Mouse (Mus musculus) liver, embryonic 15.5 days (tissue): ENCODE measurements around the gene Phldb1. TPM values are rescaled to one million over a fixed set of nuclear protein-coding genes. Genes with fewer than 3 reads are reported as not detected.

Experiments used
- ATAC-seq: fragments of 200-750 bp; cut with Nextera tagmentation; 2 replicates; pipeline ENCODE4 v1.8.0; 2017; ENCODE audit warnings: moderate number of reproducible peaks, mild to moderate bottlenecking, moderate library complexity; ENCODE audit not compliant: insufficient read depth
- H3K27ac ChIP-seq: fragments of 300-500 bp; sonication (generic); replicated peaks from 2 replicates; pipeline ENCODE4 v1.5.1; 2015; ENCODE audit warnings: mild to moderate bottlenecking, inconsistent platforms
- H3K27me3 ChIP-seq: fragments of 300-500 bp; sonication (generic); 2 replicates; pipeline ENCODE4 v1.6.1; 2015; ENCODE audit warnings: mild to moderate bottlenecking, inconsistent platforms
- H3K36me3 ChIP-seq: fragments of 300-500 bp; sonication (generic); replicated peaks from 2 replicates; pipeline ENCODE4 v1.6.1; 2015; ENCODE audit warnings: moderate library complexity, mild to moderate bottlenecking, inconsistent platforms
- H3K4me1 ChIP-seq: fragments of 300-500 bp; sonication (generic); replicated peaks from 2 replicates; pipeline ENCODE4 v1.6.1; 2015; ENCODE audit warnings: inconsistent platforms
- H3K4me2 ChIP-seq: fragments of 300-500 bp; sonication (generic); 2 replicates; pipeline ENCODE4 v1.6.1; 2015; ENCODE audit warnings: moderate library complexity, mild to moderate bottlenecking, inconsistent platforms
- H3K4me3 ChIP-seq: fragments of 300-500 bp; sonication (generic); replicated peaks from 2 replicates; pipeline ENCODE4 v1.5.1; 2015; ENCODE audit warnings: mild to moderate bottlenecking, inconsistent platforms
- H3K9ac ChIP-seq: fragments of 300-500 bp; sonication (generic); 2 replicates; pipeline ENCODE4 v1.6.1; 2015; ENCODE audit warnings: moderate library complexity, mild to moderate bottlenecking, inconsistent platforms
- H3K9me3 ChIP-seq: fragments of 300-500 bp; sonication (generic); replicated peaks from 2 replicates; pipeline ENCODE4 v1.6.1; 2016; ENCODE audit warnings: inconsistent platforms
- WGBS: fragments of 180-500 bp; shearing (Covaris S2); methylation state at CpG from one replicate; pipeline ENCODE4 v1.1.7; 2015; ENCODE audit warnings: mixed read lengths; ENCODE audit not compliant: insufficient replicate concordance; 5-methylcytosine and 5-hydroxymethylcytosine counted together
- polyA plus RNA-seq: library from polyadenylated mRNA; unstranded; fragments of >200 nt; fragmentation: Nextera tagmentation; extraction: Ambion mirVana; gene quantifications from 2 replicates; pipeline ENCODE4 v1.2.1, GENCODE M21; 2015

The Phldb1 gene
- polyA plus RNA-seq, 1 experiment from 2014 or later: 2.5 TPM

- no peaks in the 10 kb centered on the region for H3K36me3 ChIP-seq
- WGBS: 69% methylated on average over 10 of the region's 10 CpGs
- ATAC-seq: no peak
Measured at GRCm38 (mm10) chr9:44717822-44718242, 17.2 kb downstream of the Phldb1 start.

GRCm38 (mm10) chr9:44716997-44717821 lies 17.8 kb downstream of the Phldb1 start:
- Histone ChIP-seq H3K27me3 (peaks cover 22% of the 10 kb centered on the region), H3K4me2 (no peak overlapping the region), H3K36me3 (no peaks in the 10 kb centered on the region), H3K27ac (no peak overlapping the region), H3K4me3 (no peak overlapping the region), H3K9me3 (no peaks in the 10 kb centered on the region), H3K4me1 (peaks cover 57% of the 10 kb centered on the region), H3K9ac (no peak overlapping the region)
- ATAC-seq: no peak
- WGBS: 47% methylated on average over 6 of the region's 6 CpGs

More at GRCm38 (mm10) chr9:44717822-44718242, 17.2 kb downstream of the Phldb1 start:
- H3K27ac ChIP-seq: no peak overlapping the region
- H3K4me2 ChIP-seq: no peak overlapping the region
- no peak overlapping the region for H3K4me3 ChIP-seq
- no peaks in the 10 kb centered on the region for H3K9me3 ChIP-seq
- H3K27me3 ChIP-seq: peaks cover 22% of the 10 kb centered on the region
- peaks cover 57% of the 10 kb centered on the region for H3K4me1 ChIP-seq
- no peak overlapping the region for H3K9ac ChIP-seq

- no peak overlapping the region for H3K4me2 ChIP-seq
- H3K9me3 ChIP-seq: no peaks in the 10 kb centered on the region
- no peak overlapping the region for H3K4me3 ChIP-seq
- H3K36me3 ChIP-seq: no peaks in the 10 kb centered on the region
- no peak overlapping the region for H3K27ac ChIP-seq
- 83% methylated on average over 29 of the region's 29 CpGs for WGBS
- no peak overlapping the region for H3K9ac ChIP-seq
- peaks cover 46% of the 10 kb centered on the region for H3K4me1 ChIP-seq
- H3K27me3 ChIP-seq: peaks cover 8% of the 10 kb centered on the region
- ATAC-seq: no peak
Measured at GRCm38 (mm10) chr9:44715705-44716362, 19.2 kb downstream of the Phldb1 start.

- H3K27ac ChIP-seq: no peak overlapping the region
- peaks cover 1% of the 10 kb centered on the region; the same call in 1 of the 2 replicates for H3K27me3 ChIP-seq
- no peak for ATAC-seq
- no peak overlapping the region for H3K9ac ChIP-seq
- H3K36me3 ChIP-seq: no peaks in the 10 kb centered on the region
- 80% methylated on average over 17 of the region's 17 CpGs for WGBS
- H3K4me2 ChIP-seq: no peak overlapping the region
- H3K4me3 ChIP-seq: no peak overlapping the region
- H3K9me3 ChIP-seq: no peaks in the 10 kb centered on the region
- peaks cover 39% of the 10 kb centered on the region for H3K4me1 ChIP-seq
Measured at GRCm38 (mm10) chr9:44715109-44715508, 19.9 kb downstream of the Phldb1 start.

GRCm38 (mm10) chr9:44713574-44713973 lies 21.4 kb downstream of the Phldb1 start:
- no peaks in the 10 kb centered on the region for H3K36me3 ChIP-seq
- no peaks in the 10 kb centered on the region; the same call in 1 of the 2 replicates for H3K27me3 ChIP-seq
- WGBS: 29% methylated on average over 2 of the region's 2 CpGs
- peaks cover 29% of the 10 kb centered on the region for H3K4me1 ChIP-seq
- no peak overlapping the region for H3K9ac ChIP-seq
- H3K4me3 ChIP-seq: no peak overlapping the region
- no peak for ATAC-seq
- H3K27ac ChIP-seq: no peak overlapping the region
- no peak overlapping the region for H3K4me2 ChIP-seq
- H3K9me3 ChIP-seq: no peaks in the 10 kb centered on the region

- H3K4me1 ChIP-seq: peaks cover 31% of the 10 kb centered on the region
- H3K9ac ChIP-seq: no peak overlapping the region
- H3K4me2 ChIP-seq: no peak overlapping the region
- H3K36me3 ChIP-seq: no peaks in the 10 kb centered on the region
- no peak overlapping the region for H3K4me3 ChIP-seq
- H3K27me3 ChIP-seq: peaks cover 4% of the 10 kb centered on the region
- ATAC-seq: no peak
- H3K9me3 ChIP-seq: no peaks in the 10 kb centered on the region
- WGBS: 31% methylated on average over 6 of the region's 6 CpGs
- no peak overlapping the region for H3K27ac ChIP-seq
Measured at GRCm38 (mm10) chr9:44713080-44713479, 21.9 kb downstream of the Phldb1 start.

- no peak overlapping the region for H3K4me2 ChIP-seq
- no peaks in the 10 kb centered on the region for H3K9me3 ChIP-seq
- peaks cover 16% of the 10 kb centered on the region for H3K27me3 ChIP-seq
- peaks cover 26% of the 10 kb centered on the region for H3K4me1 ChIP-seq
- no peak overlapping the region for H3K9ac ChIP-seq
- no peak for ATAC-seq
- H3K4me3 ChIP-seq: no peak overlapping the region
- no peaks in the 10 kb centered on the region for H3K36me3 ChIP-seq
- WGBS: 71% methylated on average over 17 of the region's 17 CpGs
- no peak overlapping the region for H3K27ac ChIP-seq
Measured at GRCm38 (mm10) chr9:44711602-44712001, 23.4 kb downstream of the Phldb1 start.

- peaks cover 26% of the 10 kb centered on the region for H3K4me1 ChIP-seq
- H3K9me3 ChIP-seq: no peaks in the 10 kb centered on the region
- no peak overlapping the region for H3K27ac ChIP-seq
- no peaks in the 10 kb centered on the region for H3K36me3 ChIP-seq
- no peak overlapping the region for H3K4me2 ChIP-seq
- ATAC-seq: no peak
- H3K4me3 ChIP-seq: no peak overlapping the region
- H3K9ac ChIP-seq: no peak overlapping the region
- H3K27me3 ChIP-seq: peaks cover 21% of the 10 kb centered on the region
- 58% methylated on average over 5 of the region's 5 CpGs for WGBS
Measured at GRCm38 (mm10) chr9:44710213-44710612, 24.8 kb downstream of the Phldb1 start.

GRCm38 (mm10) chr9:44709600-44709999 lies 25.4 kb downstream of the Phldb1 start:
- no peaks in the 10 kb centered on the region for H3K9me3 ChIP-seq
- peaks cover 21% of the 10 kb centered on the region for H3K27me3 ChIP-seq
- H3K36me3 ChIP-seq: no peaks in the 10 kb centered on the region
- ATAC-seq: no peak
- WGBS: 30% methylated on average over 2 of the region's 2 CpGs
- H3K27ac ChIP-seq: no peak overlapping the region
- no peak overlapping the region for H3K4me2 ChIP-seq
- peaks cover 26% of the 10 kb centered on the region for H3K4me1 ChIP-seq
- no peak overlapping the region for H3K9ac ChIP-seq
- H3K4me3 ChIP-seq: no peak overlapping the region

- H3K4me1 ChIP-seq: peaks cover 26% of the 10 kb centered on the region
- no peak overlapping the region for H3K27ac ChIP-seq
- WGBS: 47% methylated on average over 6 of the region's 6 CpGs
- H3K36me3 ChIP-seq: no peaks in the 10 kb centered on the region
- H3K4me3 ChIP-seq: peak overlapping the region; percentile 45; the same call in 1 of the 2 replicates
- H3K9ac ChIP-seq: no peak overlapping the region
- H3K4me2 ChIP-seq: peak overlapping the region; percentile 66
- H3K9me3 ChIP-seq: no peaks in the 10 kb centered on the region
- no peak for ATAC-seq
- peaks cover 21% of the 10 kb centered on the region for H3K27me3 ChIP-seq
Measured at GRCm38 (mm10) chr9:44708925-44709324, 26.1 kb downstream of the Phldb1 start.

GRCm38 (mm10) chr9:44708429-44708765 lies 26.6 kb downstream of the Phldb1 start:
- Histone ChIP-seq H3K4me1 (peaks cover 24% of the 10 kb centered on the region), H3K36me3 (no peaks in the 10 kb centered on the region), H3K9ac (peak overlapping the region; percentile 21; the same call in 1 of the 2 replicates), H3K27me3 (peaks cover 21% of the 10 kb centered on the region), H3K9me3 (no peaks in the 10 kb centered on the region), H3K4me3 (peak overlapping the region; percentile 45), H3K27ac (no peak overlapping the region), H3K4me2 (peak overlapping the region; percentile 66)
- WGBS: 13% methylated on average over 23 of the region's 24 CpGs
- ATAC-seq: peak; percentile 55
